Mouse (Mus musculus) hematopoietic stem cell, adult 5-6 weeks (primary cell): Measurements from ENCODE around the gene Zfp622. TPM values are rescaled to one million over a fixed set of nuclear protein-coding genes. Genes with fewer than 3 reads are reported as not detected.
"Not testable (repeated sequence)": the region's sequence is repeated elsewhere in the genome, so short reads cannot be mapped to it uniquely, and the experiment has no call there.

Source experiments
- ATAC-seq, 2 experiments: fragments of 125-278 bp in 1 of 2; replicated peaks in 1 of 2; 2 replicates each; pipeline ENCODE4 v1.8.0; 2016 to 2017; ENCODE audit warnings: inconsistent platforms in 2 of 2, mild to moderate bottlenecking in 2 of 2, moderate number of reproducible peaks in 2 of 2, low read depth in 1 of 2, moderate TSS enrichment in 1 of 2; ENCODE audit not compliant: low FRiP score in 2 of 2, poor library complexity in 2 of 2, severe bottlenecking in 2 of 2, insufficient read depth in 1 of 2, low TSS enrichment in 1 of 2
- total RNA-seq: library from RNA; stranded (forward); fragments of 172-1452, 232-1000 nt; gene quantifications from 2 replicates; pipeline ENCODE4 v1.2.3, GENCODE M21; 2017

The Zfp622 gene
- total RNA-seq, 1 experiment from 2014 or later = 133 TPM

- no peak for ATAC-seq
Observed at GRCm38 (mm10) chr15:25957651-25958050, 26.5 kb upstream of the Zfp622 start.

GRCm38 (mm10) chr15:25959375-25959774, 24.8 kb upstream of the Zfp622 start:
- peak; percentile 87 to 90 for ATAC-seq

- no peak for ATAC-seq
Observed at GRCm38 (mm10) chr15:25960231-25960630, 23.9 kb upstream of the Zfp622 start.

- no peak for ATAC-seq
Observed at GRCm38 (mm10) chr15:25966220-25966774, 17.9 kb upstream of the Zfp622 start.

GRCm38 (mm10) chr15:25971596-25971995, 12.6 kb upstream of the Zfp622 start:
- no peak for ATAC-seq

- ATAC-seq = peak in 1 of 2 experiments; percentile 45; a peak in 1 of 4 replicates
Observed at GRCm38 (mm10) chr15:25972758-25973157, 11.4 kb upstream of the Zfp622 start.

- no peak for ATAC-seq
Observed at GRCm38 (mm10) chr15:25974352-25974751, 9.8 kb upstream of the Zfp622 start.

- no peak for ATAC-seq
Observed at GRCm38 (mm10) chr15:25975810-25976209, 8.4 kb upstream of the Zfp622 start.

GRCm38 (mm10) chr15:25983614-25984013, 552 bp upstream of the Zfp622 start:
- not testable (repeated sequence) for ATAC-seq

GRCm38 (mm10) chr15:25984734-25985492, 747 bp downstream of the Zfp622 start:
- ATAC-seq = no peak

GRCm38 (mm10) chr15:25992992-25993727, 9.0 kb downstream of the Zfp622 start:
- ATAC-seq = peak; percentile 51 to 63; a peak in 2 of 4 replicates

- ATAC-seq = no peak
Observed at GRCm38 (mm10) chr15:25995521-25995920, 11.4 kb downstream of the Zfp622 start.

GRCm38 (mm10) chr15:25999545-25999944, 15.4 kb downstream of the Zfp622 start:
- ATAC-seq = not testable (repeated sequence)

- no peak for ATAC-seq
Observed at GRCm38 (mm10) chr15:26008621-26009020, 24.5 kb downstream of the Zfp622 start.

- no peak for ATAC-seq
Observed at GRCm38 (mm10) chr15:26012891-26013290, 28.7 kb downstream of the Zfp622 start.

- peak; percentile 53 to 61 for ATAC-seq
Observed at GRCm38 (mm10) chr15:26015979-26016665, 32.0 kb downstream of the Zfp622 start.

- ATAC-seq = no peak
Observed at GRCm38 (mm10) chr15:26021721-26022120, 37.6 kb downstream of the Zfp622 start.

GRCm38 (mm10) chr15:26022636-26023035, 38.5 kb downstream of the Zfp622 start:
- ATAC-seq = no peak
